Mouse (Mus musculus) monocyte, adult 59 days (primary cell): Measurements from ENCODE around the gene Zwint. TPM values are rescaled to one million over a fixed set of nuclear protein-coding genes. Genes with fewer than 3 reads are reported as not detected.

Source experiments
- total RNA-seq, 2 experiments: library from RNA; stranded (reverse); gene quantifications; one replicate each; pipeline ENCODE4 v1.2.4; 2023

Gene Zwint
- total RNA-seq, result 10 to 100 TPM; 58.3 to 68.0 TPM

GRCm38 (mm10) chr10:72654270-72655016 is at the start of gene Zwint:
TSS of gene Zwint (plus strand) at chr10:72654845.

